Comparison of ENCODE assay signal across 9 mouse cellular contexts in the genomic region with DNA sequence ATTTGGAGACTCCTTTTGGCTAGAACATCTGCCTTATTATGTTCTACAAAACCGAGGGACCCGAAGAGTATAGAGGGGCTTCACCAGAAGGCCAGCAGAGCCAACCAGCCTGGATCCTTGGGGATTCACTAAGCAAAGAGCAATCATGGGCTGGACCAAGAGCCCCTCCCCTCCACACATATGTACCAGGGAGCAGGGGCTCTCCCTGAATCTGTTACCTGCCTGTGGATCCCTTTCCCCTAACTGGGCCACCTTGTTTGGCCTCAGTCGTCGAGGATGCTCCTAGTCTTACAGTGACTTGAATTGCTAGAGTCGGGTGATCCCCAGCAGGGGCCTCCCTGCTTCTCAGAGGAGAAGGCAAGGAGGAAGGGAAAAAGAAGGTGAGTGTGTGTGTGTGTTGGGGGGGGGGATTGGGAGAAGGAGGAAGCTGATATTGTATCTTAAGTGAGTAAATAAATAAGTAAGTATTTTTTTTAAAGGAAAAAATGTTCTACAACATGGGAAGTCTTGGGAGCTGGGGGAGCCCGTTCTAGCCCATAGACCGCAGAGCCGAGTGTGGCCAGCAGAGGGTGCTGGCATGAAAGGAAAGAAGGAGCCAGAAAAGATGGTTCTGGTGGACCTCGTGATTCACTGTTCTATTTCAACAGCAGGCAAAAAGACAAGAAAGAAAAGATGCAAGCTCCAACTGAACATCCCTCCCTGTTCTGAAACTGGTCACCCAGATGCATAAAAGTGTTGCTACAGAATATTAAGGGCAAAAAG. TPM values are rescaled to one million over a fixed set of nuclear protein-coding genes. Genes with fewer than 3 reads are reported as not detected.
A peak's percentile ranks its signal among the peaks of the same experiment; 100 is the strongest.
DNase-seq lines count a peak whose midpoint lies in the region; ATAC-seq and TF ChIP-seq lines count a peak whose summit lies in the region.
"Had no signal": no experiment of that assay in that cellular context is flagged by ENCODE, and none has a peak within 500 bp of the region (broad histone marks: within the 10 kb centered on the region; RNA-seq: fewer than 3 reads in every experiment).

No protein-coding gene starts in this region.

- H3K36me3 ChIP-seq in liver, embryonic 12.5 days, result no peaks in the 10 kb centered on the region
- H3K36me3 ChIP-seq in intestine, embryonic 15.5 days, result no peaks in the 10 kb centered on the region
- no peaks in the 10 kb centered on the region for H3K36me3 ChIP-seq in neural tube, embryonic 14.5 days (ENCODE audit: control insufficient read depth, insufficient read depth, low read length)
- no peaks in the 10 kb centered on the region for H3K36me3 ChIP-seq in thymus, adult 2 months (ENCODE audit: control insufficient read depth, insufficient read depth, low read length)

- H3K4me3 ChIP-seq in liver, embryonic 12.5 days, result no peak overlapping the region
- no peak overlapping the region for H3K4me3 ChIP-seq in intestine, embryonic 15.5 days (replicated peaks)
- H3K4me3 ChIP-seq in neural tube, embryonic 14.5 days (ENCODE audit: low read depth, low read length), result no peak overlapping the region
- H3K4me3 ChIP-seq in thymus, adult 2 months (ENCODE audit: control insufficient read depth, insufficient read depth, low read length), result no peak overlapping the region

- H3K4me1 ChIP-seq in liver, embryonic 12.5 days, result no peaks in the 10 kb centered on the region
- H3K4me1 ChIP-seq in intestine, embryonic 15.5 days (replicated peaks), result 0 out of 2 replicates have a peak, but pooled peaks cover 3% of the 10 kb centered on the region
- H3K4me1 ChIP-seq in neural tube, embryonic 14.5 days (ENCODE audit: control insufficient read depth, insufficient read depth, low read length), result 0 out of 2 replicates have a peak, but pooled peaks cover 3% of the 10 kb centered on the region
- no peaks in the 10 kb centered on the region for H3K4me1 ChIP-seq in thymus, adult 2 months (replicated peaks; ENCODE audit: control insufficient read depth, insufficient read depth, low read length)

- peak; percentile 78; the same call in 1 of the 2 replicates for TF ChIP-seq CTCF in thymus, adult 2 months (IDR thresholded peaks at IDR 0.05; ENCODE audit: borderline replicate concordance, control insufficient read depth, extremely low read depth, insufficient read depth, low read length, poor library complexity)

- no peak for ATAC-seq in liver, embryonic 12.5 days
- ATAC-seq in cerebellum, adult (ENCODE audit: insufficient number of reproducible peaks, low FRiP score, low TSS enrichment), result peak; percentile 61; the same call in 1 of the 2 replicates
- peak; percentile 94 for ATAC-seq in frontal cortex, adult (ENCODE audit: low TSS enrichment)
- peak; percentile 51 for ATAC-seq in intestine, embryonic 15.5 days
- ATAC-seq in neural tube, embryonic 14.5 days (ENCODE audit: low read depth), result peak; percentile 70; the same call in 1 of the 2 replicates

- intact Hi-C loops in left cerebral cortex, postnatal 10 days (cut with DNase I), result loop anchor here (2.0 to 10.0 kb wide), 2 partner anchors 322 to 618 kb away; no protein-coding TSS in a partner anchor

- WGBS in liver, embryonic 12.5 days (ENCODE audit: insufficient replicate concordance), result 19% methylated on average over 9 of the region's 9 CpGs
- 25% methylated on average over 9 of the region's 9 CpGs for WGBS in intestine, embryonic 15.5 days
- 35% methylated on average over 9 of the region's 9 CpGs for WGBS in neural tube, embryonic 14.5 days
- WGBS in thymus, adult 2 months, result 17% methylated on average over 9 of the region's 9 CpGs

- peak; percentile 46 for DNase-seq in liver
- DNase-seq in left cerebral cortex, postnatal 10 days (ENCODE audit: extremely low spot score in 1 of 2, low spot score in 2 of 2), result peak; percentile 47 to 76
- DNase-seq in thymus, adult 2 months, result peak; percentile 56

- no peaks in the 10 kb centered on the region for H3K9me3 ChIP-seq in liver, embryonic 12.5 days (replicated peaks)
- no peaks in the 10 kb centered on the region for H3K9me3 ChIP-seq in intestine, embryonic 15.5 days
- no peaks in the 10 kb centered on the region for H3K9me3 ChIP-seq in neural tube, embryonic 14.5 days (ENCODE audit: control insufficient read depth, low read length)

- H3K27ac ChIP-seq in liver, embryonic 12.5 days, result no peak overlapping the region
- no peak overlapping the region for H3K27ac ChIP-seq in intestine, embryonic 15.5 days
- no peak overlapping the region for H3K27ac ChIP-seq in neural tube, embryonic 14.5 days (ENCODE audit: low read depth, low read length)
- no peak overlapping the region for H3K27ac ChIP-seq in thymus, adult 2 months (ENCODE audit: control insufficient read depth, insufficient read depth, low read length)
- H3K27ac ChIP-seq: macrophage had no signal

- TF ChIP-seq POLR2A in thymus, adult 2 months (IDR thresholded peaks at IDR 0.05; ENCODE audit: control insufficient read depth, extremely low read depth, insufficient read depth, low read length, poor library complexity), result no peak

- H3K4me2 ChIP-seq in liver, embryonic 12.5 days, result no peak overlapping the region
- H3K4me2 ChIP-seq in intestine, embryonic 15.5 days (replicated peaks), result no peak overlapping the region
- H3K4me2 ChIP-seq in neural tube, embryonic 14.5 days (ENCODE audit: low read depth, low read length), result no peak overlapping the region

- no peak overlapping the region for H3K9ac ChIP-seq in liver, embryonic 12.5 days
- no peak overlapping the region for H3K9ac ChIP-seq in intestine, embryonic 15.5 days
- no peak overlapping the region for H3K9ac ChIP-seq in neural tube, embryonic 14.5 days (replicated peaks; ENCODE audit: low read depth, low read length)

- H3K27me3 ChIP-seq in liver, embryonic 12.5 days (replicated peaks), result no peaks in the 10 kb centered on the region
- H3K27me3 ChIP-seq in intestine, embryonic 15.5 days (replicated peaks), result no peaks in the 10 kb centered on the region
- H3K27me3 ChIP-seq in neural tube, embryonic 14.5 days (ENCODE audit: control insufficient read depth, insufficient read depth, low read length), result no peaks in the 10 kb centered on the region
- H3K27me3 ChIP-seq in thymus, adult 2 months (ENCODE audit: control insufficient read depth, insufficient read depth, low read length), result no peaks in the 10 kb centered on the region

RNA-seq across cellular contexts. Expression of a gene that starts 7.8 kb away (rescaled TPM):
- 24.8 and 25.0 TPM in 2 replicates for polyA plus RNA-seq in liver, embryonic 12.5 days (2016; fragmentation: Nextera tagmentation; extraction: Ambion mirVana)
- 115 and 141 TPM in 2 replicates for polyA plus RNA-seq in intestine, embryonic 15.5 days (2015; fragmentation: Nextera tagmentation; extraction: Ambion mirVana)
- 10 to 100 TPM; 10.8 to 10.9 TPM for total RNA-seq in left cerebral cortex, postnatal 10 days (2021)
- polyA plus RNA-seq in neural tube, embryonic 14.5 days (2014; fragmentation: Nextera tagmentation; extraction: Ambion mirVana), result 5.2 and 78.5 TPM in 2 replicates
- 9.8 and 13.1 TPM in 2 replicates for polyA plus RNA-seq in thymus, adult 2 months (2012; rRNA removed)
